Mouse (Mus musculus): ENCODE measurements at regions not wholly inside any gene's neighbourhood (a gene's known extent, or its start where the extent isn't known, plus 50 kb on each side); places are given as distances from the start of the nearest gene placed in this dataset.
"Not testable (repeated sequence)": the region's sequence is repeated elsewhere in the genome, so short reads cannot be mapped to it uniquely, and the experiment has no call there.

GRCm38 (mm10) chr14:102216581-102217368 lies 487.0 kb downstream of the Lmo7 start:
- 57% methylated on average over 7 of the region's 7 CpGs for WGBS

GRCm38 (mm10) chr14:102215267-102215964 lies 485.7 kb downstream of the Lmo7 start:
- 84% methylated on average over 3 of the region's 4 CpGs for WGBS
- Histone ChIP-seq H3K9me3 (no peaks in the 10 kb centered on the region), H3K4me1 (no peaks in the 10 kb centered on the region), H3K4me3 (no peak overlapping the region), H3K27ac (no peak overlapping the region), H3K36me3 (no peaks in the 10 kb centered on the region), H3K27me3 (ENCODE audit: insufficient read depth, poor library complexity, severe bottlenecking) (no peaks in the 10 kb centered on the region)
- DNase-seq (ENCODE audit: low spot score) = no peak

More at GRCm38 (mm10) chr14:102216581-102217368, 487.0 kb downstream of the Lmo7 start:
- Histone ChIP-seq H3K27ac (no peak overlapping the region), H3K4me1 (no peaks in the 10 kb centered on the region), H3K36me3 (no peaks in the 10 kb centered on the region), H3K27me3 (ENCODE audit: insufficient read depth, poor library complexity, severe bottlenecking) (no peaks in the 10 kb centered on the region), H3K9me3 (no peaks in the 10 kb centered on the region), H3K4me3 (no peak overlapping the region)
- no peak for DNase-seq (ENCODE audit: low spot score)

GRCm38 (mm10) chr14:102212079-102212478 lies 482.3 kb downstream of the Lmo7 start:
- no peaks in the 10 kb centered on the region for H3K4me1 ChIP-seq
- no peak overlapping the region for H3K27ac ChIP-seq
- H3K27me3 ChIP-seq (ENCODE audit: insufficient read depth, poor library complexity, severe bottlenecking) = no peaks in the 10 kb centered on the region
- DNase-seq (ENCODE audit: low spot score) = no peak
- H3K9me3 ChIP-seq = no peaks in the 10 kb centered on the region
- H3K4me3 ChIP-seq = no peak overlapping the region
- no peaks in the 10 kb centered on the region for H3K36me3 ChIP-seq
- WGBS = 82% methylated on average over 2 of the region's 2 CpGs

- Histone ChIP-seq H3K4me3 (no peak overlapping the region), H3K36me3 (no peaks in the 10 kb centered on the region), H3K4me1 (no peaks in the 10 kb centered on the region), H3K9me3 (no peaks in the 10 kb centered on the region), H3K27ac (no peak overlapping the region), H3K27me3 (ENCODE audit: insufficient read depth, poor library complexity, severe bottlenecking) (no peaks in the 10 kb centered on the region)
- no peak for DNase-seq (ENCODE audit: low spot score)
- WGBS = 80% methylated on average over 10 of the region's 10 CpGs
These were observed 475.3 kb downstream of the Lmo7 start for GRCm38 (mm10) chr14:102204881-102205671.

GRCm38 (mm10) chr14:102199430-102199829 lies 469.7 kb downstream of the Lmo7 start:
- Histone ChIP-seq H3K36me3 (no peaks in the 10 kb centered on the region), H3K4me1 (no peaks in the 10 kb centered on the region), H3K27ac (no peak overlapping the region), H3K9me3 (no peaks in the 10 kb centered on the region), H3K4me3 (no peak overlapping the region), H3K27me3 (ENCODE audit: insufficient read depth, poor library complexity, severe bottlenecking) (no peaks in the 10 kb centered on the region)
- 80% methylated on average over 6 of the region's 6 CpGs for WGBS
- DNase-seq (ENCODE audit: low spot score) = no peak

GRCm38 (mm10) chr14:102190786-102191185 lies 461.0 kb downstream of the Lmo7 start:
- Histone ChIP-seq H3K27me3 (ENCODE audit: insufficient read depth, poor library complexity, severe bottlenecking) (no peaks in the 10 kb centered on the region), H3K27ac (no peak overlapping the region), H3K4me1 (no peaks in the 10 kb centered on the region), H3K9me3 (no peaks in the 10 kb centered on the region), H3K4me3 (no peak overlapping the region), H3K36me3 (no peaks in the 10 kb centered on the region)
- DNase-seq (ENCODE audit: low spot score) = no peak
- WGBS = 55% methylated on average over 1 of the region's 1 CpGs

GRCm38 (mm10) chr14:102181269-102181668 lies 451.5 kb downstream of the Lmo7 start:
- WGBS = 76% methylated on average over 3 of the region's 3 CpGs
- Histone ChIP-seq H3K27ac (no peak overlapping the region), H3K9me3 (no peaks in the 10 kb centered on the region), H3K27me3 (ENCODE audit: insufficient read depth, poor library complexity, severe bottlenecking) (no peaks in the 10 kb centered on the region), H3K4me1 (no peaks in the 10 kb centered on the region), H3K4me3 (no peak overlapping the region), H3K36me3 (no peaks in the 10 kb centered on the region)
- DNase-seq (ENCODE audit: low spot score) = no peak

GRCm38 (mm10) chr14:102171775-102172174 lies 442.0 kb downstream of the Lmo7 start:
- H3K4me3 ChIP-seq = no peak overlapping the region
- WGBS = 72% methylated on average over 2 of the region's 2 CpGs
- no peak for DNase-seq (ENCODE audit: low spot score)
- H3K27ac ChIP-seq = no peak overlapping the region
- H3K4me1 ChIP-seq = no peaks in the 10 kb centered on the region
- no peaks in the 10 kb centered on the region for H3K9me3 ChIP-seq
- no peaks in the 10 kb centered on the region for H3K27me3 ChIP-seq (ENCODE audit: insufficient read depth, poor library complexity, severe bottlenecking)
- H3K36me3 ChIP-seq = no peaks in the 10 kb centered on the region

- Histone ChIP-seq H3K27ac (no peak overlapping the region), H3K36me3 (no peaks in the 10 kb centered on the region), H3K9me3 (no peaks in the 10 kb centered on the region), H3K4me1 (no peaks in the 10 kb centered on the region), H3K4me3 (no peak overlapping the region), H3K27me3 (ENCODE audit: insufficient read depth, poor library complexity, severe bottlenecking) (no peaks in the 10 kb centered on the region)
- WGBS = 84% methylated on average over 3 of the region's 3 CpGs
- DNase-seq (ENCODE audit: low spot score) = no peak
These were observed 431.8 kb downstream of the Lmo7 start for GRCm38 (mm10) chr14:102161291-102162284.

GRCm38 (mm10) chr14:102150410-102150809 lies 420.7 kb downstream of the Lmo7 start:
- H3K4me3 ChIP-seq; H3K36me3 ChIP-seq; DNase-seq (ENCODE audit: low spot score); H3K9me3 ChIP-seq; H3K4me1 ChIP-seq; H3K27me3 ChIP-seq (ENCODE audit: insufficient read depth, poor library complexity, severe bottlenecking); H3K27ac ChIP-seq: not testable (repeated sequence)
- WGBS = 89% methylated on average over 4 of the region's 4 CpGs

GRCm38 (mm10) chr14:102142720-102143119 lies 413.0 kb downstream of the Lmo7 start:
- H3K4me3 ChIP-seq = no peak overlapping the region
- no peak for DNase-seq (ENCODE audit: low spot score)
- no peaks in the 10 kb centered on the region for H3K27me3 ChIP-seq (ENCODE audit: insufficient read depth, poor library complexity, severe bottlenecking)
- no peaks in the 10 kb centered on the region for H3K9me3 ChIP-seq
- H3K4me1 ChIP-seq = no peaks in the 10 kb centered on the region
- WGBS = 60% methylated on average over 2 of the region's 2 CpGs
- H3K36me3 ChIP-seq = no peaks in the 10 kb centered on the region
- no peak overlapping the region for H3K27ac ChIP-seq

GRCm38 (mm10) chr14:102138936-102139335 lies 409.2 kb downstream of the Lmo7 start:
- H3K4me3 ChIP-seq = no peak overlapping the region
- no peak for DNase-seq (ENCODE audit: low spot score)
- H3K9me3 ChIP-seq = no peaks in the 10 kb centered on the region
- H3K36me3 ChIP-seq = no peaks in the 10 kb centered on the region
- no peaks in the 10 kb centered on the region for H3K27me3 ChIP-seq (ENCODE audit: insufficient read depth, poor library complexity, severe bottlenecking)
- 86% methylated on average over 1 of the region's 1 CpGs for WGBS
- no peak overlapping the region for H3K27ac ChIP-seq
- no peaks in the 10 kb centered on the region for H3K4me1 ChIP-seq

All from heart, embryonic 10.5 days (tissue).